Mouse (Mus musculus) thymus, adult 2 months (tissue): Measurements from ENCODE around the gene Ldb2. TPM values are rescaled to one million over a fixed set of nuclear protein-coding genes. Genes with fewer than 3 reads are reported as not detected.

Experiments
- DNase-seq: peaks from one replicate; pipeline ENCODE4 v3.0.0; 2021
- H3K27ac ChIP-seq: fragments of 200-500 bp; 2 replicates; pipeline ENCODE4 v1.5.1; 2012; ENCODE audit warnings: low read length, control low read depth; ENCODE audit not compliant: control insufficient read depth, insufficient read depth
- H3K27me3 ChIP-seq: fragments of 200-500 bp; 2 replicates; pipeline ENCODE4 v1.6.1; 2012; ENCODE audit warnings: mild to moderate bottlenecking, low read length, moderate library complexity, mixed read lengths; ENCODE audit not compliant: control insufficient read depth, insufficient read depth
- H3K36me3 ChIP-seq: fragments of 200-500 bp; 2 replicates; pipeline ENCODE4 v1.6.1; 2012; ENCODE audit warnings: mild to moderate bottlenecking, low read length, moderate library complexity; ENCODE audit not compliant: control insufficient read depth, insufficient read depth
- H3K4me1 ChIP-seq: fragments of 200-500 bp; replicated peaks from 2 replicates; pipeline ENCODE4 v1.6.1; 2012; ENCODE audit warnings: low read length; ENCODE audit not compliant: control insufficient read depth, insufficient read depth
- H3K4me3 ChIP-seq: fragments of 200-500 bp; 2 replicates; pipeline ENCODE4 v1.5.1; 2012; ENCODE audit warnings: mild to moderate bottlenecking, low read length, control low read depth, moderate library complexity; ENCODE audit not compliant: control insufficient read depth, insufficient read depth
- CTCF ChIP-seq: fragments of 200-500 bp; IDR thresholded peaks from 2 replicates; pipeline ENCODE4 v1.5.1; 2012; ENCODE audit warnings: mild to moderate bottlenecking, control low read depth, low read length, moderate library complexity, borderline replicate concordance; ENCODE audit not compliant: control insufficient read depth, poor library complexity, insufficient read depth; ENCODE audit errors: extremely low read depth
- POLR2A ChIP-seq: fragments of 200-500 bp; IDR thresholded peaks from 2 replicates; pipeline ENCODE4 v1.6.1; 2012; ENCODE audit warnings: mild to moderate bottlenecking, low read length, control low read depth, moderate library complexity; ENCODE audit not compliant: control insufficient read depth, poor library complexity, insufficient read depth; ENCODE audit errors: extremely low read depth
- WGBS: fragments of 180-500 bp; shearing (Covaris S2); methylation state at CpG from one replicate; pipeline ENCODE4 v1.1.7; 2018; 5-methylcytosine and 5-hydroxymethylcytosine counted together
- polyA plus RNA-seq: library from polyadenylated mRNA; depleted of rRNA; stranded (reverse); fragments of >200 nt; gene quantifications from 2 replicates; pipeline ENCODE4 v1.2.3, GENCODE M21; 2012

The Ldb2 gene
- polyA plus RNA-seq, 1 experiment: 3.6 TPM

DNA sequence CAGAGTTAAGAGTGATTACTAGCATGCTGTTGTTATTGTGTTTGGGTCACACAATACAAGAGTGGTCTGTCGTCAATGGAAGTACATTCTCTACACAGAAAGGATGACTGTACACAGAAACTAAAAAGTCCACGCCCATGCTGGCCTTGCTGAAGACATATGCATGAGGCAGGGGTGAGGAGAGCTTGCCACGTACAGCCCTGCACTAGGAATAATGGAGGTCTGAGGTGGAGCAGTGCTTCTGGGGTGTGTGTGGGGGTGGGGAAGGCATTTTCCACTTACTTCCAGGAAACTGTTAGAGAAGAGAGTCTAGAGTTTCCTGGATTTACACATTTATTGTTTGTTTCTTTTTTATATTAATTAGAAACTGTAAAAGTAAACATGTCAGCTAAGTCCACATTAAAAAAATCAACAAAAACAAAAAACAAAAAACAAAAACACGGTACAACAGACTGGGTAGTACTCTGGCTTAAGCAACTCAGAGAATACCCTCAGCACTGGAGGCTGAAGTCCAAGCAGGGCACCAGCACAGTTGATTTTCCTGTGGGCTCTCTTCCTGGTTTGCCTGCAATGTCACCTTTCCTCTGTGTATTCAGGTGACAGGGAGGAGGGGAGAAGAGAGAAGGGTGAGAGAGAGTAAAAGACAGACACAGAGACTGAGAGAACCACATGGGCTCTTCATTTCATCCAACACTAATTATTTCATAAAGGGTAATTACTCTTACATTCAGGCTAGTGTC is 89.2 kb downstream of the Ldb2 start:
- no peak overlapping the region for H3K27ac ChIP-seq
- no peak overlapping the region for H3K4me3 ChIP-seq
- no peaks in the 10 kb centered on the region for H3K4me1 ChIP-seq
- H3K27me3 ChIP-seq: no peaks in the 10 kb centered on the region
- H3K36me3 ChIP-seq: no peaks in the 10 kb centered on the region
- 90% methylated on average over 4 of the region's 4 CpGs for WGBS
- DNase-seq: no peak
- TF ChIP-seq CTCF (no peak), POLR2A (no peak)

DNA sequence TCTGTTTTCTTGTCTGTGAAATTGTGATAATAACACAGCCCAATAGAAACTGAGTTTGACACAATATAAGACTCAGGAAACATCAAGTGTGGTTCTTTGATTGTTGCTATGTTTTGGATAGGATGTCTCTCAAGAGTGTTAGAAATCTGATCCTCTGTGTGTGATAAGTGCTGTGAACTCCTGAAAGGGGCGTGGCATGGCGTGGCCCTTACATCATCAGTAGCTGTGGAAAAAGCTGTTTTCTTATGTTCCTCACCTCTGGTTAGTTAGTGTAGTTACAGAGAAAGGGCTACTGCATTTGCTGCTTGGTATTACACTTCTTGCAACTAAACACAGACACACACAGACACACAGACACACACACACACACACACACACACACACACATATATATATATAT is 90.2 kb downstream of the Ldb2 start:
- H3K36me3 ChIP-seq: no peaks in the 10 kb centered on the region
- TF ChIP-seq POLR2A (no peak), CTCF (no peak)
- H3K4me3 ChIP-seq: no peak overlapping the region
- no peak overlapping the region for H3K27ac ChIP-seq
- 95% methylated on average over 2 of the region's 2 CpGs for WGBS
- no peak for DNase-seq
- no peaks in the 10 kb centered on the region for H3K27me3 ChIP-seq
- no peaks in the 10 kb centered on the region for H3K4me1 ChIP-seq

DNA sequence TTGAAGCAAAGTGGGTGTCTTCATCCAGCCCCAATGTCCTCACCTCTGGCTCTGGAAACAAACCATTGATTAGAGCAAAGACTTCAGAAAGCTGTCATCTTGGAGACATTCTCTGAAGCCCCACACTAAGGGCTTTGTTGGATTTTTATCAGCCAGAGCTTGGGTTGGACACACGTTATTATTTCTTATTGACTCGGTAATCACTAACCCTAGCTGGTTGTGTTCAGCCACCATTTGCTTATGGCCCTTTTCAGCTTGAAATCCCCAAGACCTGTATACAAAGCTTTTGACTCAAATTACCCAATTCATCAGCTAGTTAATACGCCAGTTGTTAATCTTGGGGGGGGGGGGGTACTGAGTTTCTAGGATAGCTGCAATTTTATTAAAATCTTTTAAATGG is 91.5 kb downstream of the Ldb2 start:
- Histone ChIP-seq H3K27ac (no peak overlapping the region), H3K27me3 (no peaks in the 10 kb centered on the region), H3K4me1 (no peaks in the 10 kb centered on the region), H3K36me3 (no peaks in the 10 kb centered on the region), H3K4me3 (no peak overlapping the region)
- no peak for TF ChIP-seq POLR2A
- TF ChIP-seq CTCF: no peak
- DNase-seq: no peak
- 91% methylated on average over 3 of the region's 3 CpGs for WGBS

DNA sequence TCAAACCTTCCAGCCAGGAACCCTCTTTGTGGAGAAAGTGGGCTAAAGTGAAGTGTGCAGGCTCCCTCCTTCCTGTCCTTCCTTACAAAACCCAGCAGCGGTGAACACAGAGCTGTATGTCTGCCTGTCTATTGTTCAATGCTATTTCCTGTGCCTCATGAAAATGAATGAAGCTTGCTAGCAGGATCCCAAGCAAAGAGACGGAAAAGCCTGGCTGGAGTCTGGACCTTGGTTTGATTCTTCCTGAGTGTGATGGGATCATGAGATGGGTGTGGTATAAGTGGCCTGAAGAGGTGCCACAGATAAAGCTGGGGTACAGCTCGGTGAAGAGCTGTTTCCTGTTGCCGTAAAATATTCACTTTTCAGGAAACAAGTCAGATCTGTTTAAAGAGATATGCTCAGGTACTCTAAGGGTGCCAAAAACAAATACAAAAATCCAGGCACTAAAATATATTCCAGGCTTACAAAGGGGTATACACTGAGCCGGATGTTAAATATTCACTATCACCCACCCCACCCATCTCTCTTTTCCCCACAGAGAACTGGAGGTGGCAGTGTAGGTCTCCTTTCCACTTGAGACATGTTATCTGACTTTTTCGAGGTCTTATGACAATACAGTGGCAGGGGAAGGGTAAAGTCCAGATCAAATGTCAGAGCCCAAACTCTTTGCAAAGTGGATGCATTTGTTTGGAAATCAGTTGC is 92.3 kb downstream of the Ldb2 start:
- Histone ChIP-seq H3K36me3 (no peaks in the 10 kb centered on the region), H3K27me3 (no peaks in the 10 kb centered on the region), H3K4me3 (no peak overlapping the region), H3K4me1 (no peaks in the 10 kb centered on the region), H3K27ac (no peak overlapping the region)
- 10% methylated on average over 6 of the region's 6 CpGs for WGBS
- TF ChIP-seq POLR2A: no peak
- no peak for TF ChIP-seq CTCF
- no peak for DNase-seq

DNA sequence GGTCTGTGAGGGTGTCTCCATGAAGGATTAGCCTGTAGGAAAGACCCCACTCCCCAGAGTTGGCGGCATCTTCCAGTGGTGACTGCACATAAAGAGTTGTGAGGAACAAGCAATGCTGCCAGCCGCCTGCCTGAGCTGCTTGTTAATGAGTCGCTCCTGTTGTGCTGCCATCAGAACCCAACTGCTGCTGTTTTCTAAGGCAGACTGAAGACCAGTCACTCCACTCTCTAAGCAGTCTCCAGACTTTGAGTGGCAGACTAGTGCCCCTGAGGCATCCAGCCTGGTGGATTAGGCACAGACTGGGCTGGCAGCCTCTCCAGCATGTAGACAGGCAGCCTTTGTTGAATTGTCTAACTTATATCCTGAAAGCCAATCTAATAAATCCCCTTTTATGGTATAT is 101.5 kb downstream of the Ldb2 start:
- no peak for TF ChIP-seq CTCF
- no peak for TF ChIP-seq POLR2A
- H3K36me3 ChIP-seq: no peaks in the 10 kb centered on the region

DNA sequence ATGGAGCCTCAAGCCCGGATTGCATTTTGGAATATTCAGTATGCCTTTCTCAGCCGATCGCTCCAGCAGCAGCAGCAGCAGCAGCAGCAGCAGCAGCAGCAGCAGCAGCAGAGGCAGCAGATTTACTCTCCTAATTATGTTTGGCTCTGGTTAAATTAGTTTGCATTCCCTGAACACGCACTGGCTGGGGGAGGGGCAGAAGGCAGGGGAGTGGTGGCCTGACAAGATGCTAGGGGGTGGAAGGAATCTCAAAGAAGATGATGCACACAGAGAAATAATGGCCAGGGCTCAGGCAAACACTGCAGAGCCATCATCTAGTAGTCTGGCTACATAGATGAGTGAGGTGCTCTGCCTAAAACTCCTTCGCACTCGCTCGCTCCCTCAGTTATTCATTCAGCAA is 102.9 kb downstream of the Ldb2 start:
- no peaks in the 10 kb centered on the region for H3K4me1 ChIP-seq
- TF ChIP-seq POLR2A (no peak), CTCF (no peak)
- DNase-seq: no peak
- H3K27me3 ChIP-seq: no peaks in the 10 kb centered on the region
- no peak overlapping the region for H3K4me3 ChIP-seq
- H3K27ac ChIP-seq: no peak overlapping the region
- H3K36me3 ChIP-seq: no peaks in the 10 kb centered on the region
- 90% methylated on average over 7 of the region's 7 CpGs for WGBS

More for the DNA sequence above, 101.5 kb downstream of the Ldb2 start:
- no peak for DNase-seq
- no peak overlapping the region for H3K4me3 ChIP-seq
- H3K27me3 ChIP-seq: no peaks in the 10 kb centered on the region
- no peak overlapping the region for H3K27ac ChIP-seq
- H3K4me1 ChIP-seq: no peaks in the 10 kb centered on the region
- WGBS: 97% methylated on average over 3 of the region's 3 CpGs

DNA sequence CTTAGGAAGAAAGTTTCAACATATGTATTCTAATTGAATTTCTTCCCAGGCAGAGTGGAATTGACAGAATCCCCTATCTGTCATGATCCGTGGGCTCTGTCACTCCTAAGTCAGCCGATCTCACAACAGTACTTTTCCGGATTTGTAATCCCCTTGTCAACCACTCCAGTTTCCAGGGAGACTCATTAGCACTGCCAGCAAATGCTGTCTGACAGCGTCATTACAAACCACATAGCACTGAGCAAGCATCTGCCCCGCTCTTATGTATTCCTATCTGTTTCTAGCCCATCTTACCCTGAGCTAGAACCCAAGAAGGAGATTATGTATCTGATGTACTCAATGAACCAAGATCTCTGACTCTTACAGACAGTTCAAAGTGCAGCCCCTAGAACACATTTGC is 105.8 kb downstream of the Ldb2 start:
- Histone ChIP-seq H3K4me1 (no peaks in the 10 kb centered on the region), H3K27me3 (no peaks in the 10 kb centered on the region), H3K4me3 (no peak overlapping the region), H3K27ac (no peak overlapping the region), H3K36me3 (no peaks in the 10 kb centered on the region)
- TF ChIP-seq CTCF: no peak
- DNase-seq: no peak
- 95% methylated on average over 5 of the region's 5 CpGs for WGBS
